Mouse (Mus musculus) cerebellum, adult 11-12 months (tissue): ENCODE data around the gene Erc1.
"Not testable (repeated sequence)": the region's sequence is repeated elsewhere in the genome, so short reads cannot be mapped to it uniquely, and the experiment has no call there.

Experiments used
- DNase-seq: peaks from one replicate; pipeline ENCODE4 v3.0.0; 2022

Erc1 gene

DNA sequence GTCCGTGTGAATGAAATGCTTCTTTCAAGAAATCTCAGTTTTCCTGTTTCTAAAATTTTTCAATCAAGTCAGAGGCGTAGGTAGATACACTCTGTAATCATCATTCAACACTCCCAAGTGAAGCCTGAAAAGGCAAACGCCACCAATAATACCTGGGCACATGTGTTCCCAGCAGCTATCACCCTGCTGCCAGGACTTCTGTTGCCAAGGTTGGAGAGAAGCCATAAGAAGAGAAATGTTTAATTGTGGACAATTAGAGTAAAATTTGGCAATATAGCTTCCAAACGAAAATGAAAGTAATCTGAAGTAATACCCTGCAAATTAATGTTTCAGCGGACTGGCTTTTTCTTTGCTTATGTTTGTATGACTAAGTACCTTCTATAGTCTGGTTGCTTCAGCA, 140.1 kb downstream of the Erc1 start:
- DNase-seq = peak; percentile 23

DNA sequence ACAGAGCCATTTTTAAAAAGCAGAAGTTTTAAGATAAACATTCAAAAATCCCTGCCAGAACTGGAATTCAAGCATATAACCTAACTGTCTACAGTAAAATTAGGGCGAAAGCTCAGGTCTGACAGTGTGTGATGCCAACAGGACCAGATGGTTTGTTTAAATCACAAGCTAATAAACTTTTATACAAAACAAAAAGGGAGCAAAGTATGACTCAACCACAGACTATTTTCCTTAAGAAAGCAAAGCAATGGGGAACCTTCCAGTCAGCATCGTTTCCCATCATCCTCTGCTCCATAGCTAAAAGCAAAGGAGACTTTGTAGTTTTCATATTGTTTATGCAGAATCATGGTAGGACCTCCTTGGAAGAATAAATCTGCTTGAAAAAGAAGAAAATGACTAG, 143.1 kb downstream of the Erc1 start:
- DNase-seq = no peak

DNA sequence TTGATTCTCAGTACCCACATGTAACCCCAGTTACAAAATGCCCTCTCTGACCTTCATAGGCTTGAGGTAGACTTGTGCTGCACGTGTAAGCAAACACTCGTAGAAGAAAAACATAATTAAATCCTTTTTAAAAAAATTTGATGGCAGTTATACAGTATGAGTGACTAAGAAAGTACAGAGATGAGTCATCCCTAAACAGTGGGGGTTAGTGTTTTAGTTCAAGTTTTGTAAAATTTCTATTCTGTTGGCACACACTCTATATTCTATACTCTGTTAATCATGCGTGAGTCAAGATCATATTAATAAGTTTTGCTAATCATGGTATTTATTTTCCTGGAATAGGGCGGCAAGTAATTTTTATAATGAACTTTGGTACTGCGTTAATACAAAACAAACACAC, 155.2 kb downstream of the Erc1 start:
- no peak for DNase-seq

DNA sequence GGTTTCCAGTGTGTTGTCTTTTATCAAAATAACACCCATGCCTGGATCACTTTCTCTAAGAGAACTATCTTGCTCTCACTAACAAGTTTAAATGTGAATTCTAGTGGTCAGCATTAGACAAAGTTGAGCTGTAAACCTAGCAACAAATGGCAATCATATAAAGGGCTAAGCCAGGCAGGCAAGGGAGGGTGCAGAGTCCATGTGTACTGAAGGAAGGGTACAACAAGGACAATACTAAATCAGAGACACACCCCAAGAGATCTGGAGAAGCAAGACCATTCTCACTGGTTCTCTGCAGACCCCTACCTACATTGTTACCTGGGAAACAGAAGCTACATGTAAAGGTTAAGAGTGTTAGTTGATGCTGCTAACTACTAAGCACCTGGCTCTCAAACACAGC, 161.5 kb downstream of the Erc1 start:
- no peak for DNase-seq

DNA sequence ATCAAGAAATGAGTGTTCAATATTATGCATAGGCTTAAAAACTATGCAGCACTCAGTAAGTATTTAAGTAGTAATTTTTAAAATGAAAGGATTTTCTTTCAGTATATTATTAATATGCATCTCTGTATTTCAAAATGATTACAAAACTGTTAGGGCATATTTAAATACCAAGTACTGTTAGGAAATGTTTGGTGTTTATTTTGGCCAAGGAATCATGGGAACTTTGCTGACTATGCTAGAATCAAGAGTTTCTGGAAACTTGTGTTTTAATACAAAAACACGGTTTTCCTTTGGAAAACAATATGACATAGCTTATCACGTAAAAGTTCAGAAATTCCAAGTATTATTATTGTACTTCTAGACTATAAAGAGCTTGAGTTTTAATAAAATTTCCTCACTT, 167.2 kb downstream of the Erc1 start:
- no peak for DNase-seq

DNA sequence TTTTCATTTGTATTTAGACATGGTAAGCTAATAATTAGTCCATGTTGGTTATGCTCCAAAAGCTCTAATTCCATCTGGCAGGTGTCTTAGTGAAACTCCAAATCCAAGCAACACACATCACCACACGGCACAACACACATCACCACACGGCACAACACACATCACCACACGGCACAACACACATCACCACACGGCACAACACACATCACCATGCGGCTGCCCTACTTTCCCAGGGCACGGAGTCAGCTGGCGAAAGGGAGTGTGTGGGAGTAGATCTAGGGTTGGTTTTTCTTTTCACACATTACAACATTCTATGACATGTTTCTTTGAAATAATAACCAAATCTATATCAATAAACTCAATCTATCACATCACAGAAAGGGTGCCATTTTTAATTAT, 173.2 kb downstream of the Erc1 start:
- peak; percentile 27 for DNase-seq

DNA sequence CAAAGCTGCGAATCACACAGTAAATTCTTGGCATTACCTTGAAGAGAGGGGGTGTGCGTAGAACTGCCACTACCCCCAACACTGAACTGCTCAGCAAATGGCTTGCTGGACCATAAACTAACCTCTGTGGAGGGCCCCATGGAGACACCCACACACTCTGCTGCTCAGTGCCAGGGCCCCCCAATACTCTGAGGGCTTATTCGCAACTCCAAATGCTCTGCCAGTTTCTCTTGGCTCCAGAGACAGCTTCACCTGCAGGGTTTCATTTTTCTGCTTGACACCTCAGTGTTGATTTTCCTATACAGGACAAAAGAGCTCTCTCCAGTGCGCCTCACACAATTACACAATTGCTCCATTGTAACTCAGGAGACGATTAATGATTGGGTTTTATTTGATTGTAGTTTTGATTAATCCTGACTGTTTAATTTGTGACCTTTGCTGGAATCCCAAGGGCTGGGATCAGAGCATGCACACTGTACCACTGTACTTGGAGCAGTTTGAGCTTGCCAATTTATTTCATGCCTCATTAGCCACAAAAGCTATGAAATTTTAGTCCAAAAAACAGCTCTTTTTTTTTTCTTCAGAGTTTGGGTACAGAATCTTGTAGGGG, 173.7 kb downstream of the Erc1 start:
- DNase-seq = peak; percentile 84

DNA sequence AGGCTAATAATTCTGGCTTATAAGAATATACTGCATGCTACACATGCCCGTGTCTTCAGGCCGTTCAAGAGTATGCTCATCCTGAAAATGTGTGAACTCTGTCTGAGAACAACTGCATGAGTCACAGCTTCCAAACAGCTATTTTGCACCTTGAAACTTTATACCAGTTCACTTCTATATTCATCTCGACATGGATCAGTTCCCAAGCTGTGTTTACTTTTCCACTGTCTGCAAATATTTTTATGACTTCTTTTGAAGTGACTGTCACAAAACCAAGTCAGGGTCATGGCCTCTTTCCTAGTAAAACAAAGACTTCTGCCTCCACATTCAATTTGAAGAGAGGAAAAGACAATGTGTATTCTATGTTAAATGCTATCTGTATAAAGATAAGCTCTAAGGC, 178.2 kb downstream of the Erc1 start:
- DNase-seq = no peak

DNA sequence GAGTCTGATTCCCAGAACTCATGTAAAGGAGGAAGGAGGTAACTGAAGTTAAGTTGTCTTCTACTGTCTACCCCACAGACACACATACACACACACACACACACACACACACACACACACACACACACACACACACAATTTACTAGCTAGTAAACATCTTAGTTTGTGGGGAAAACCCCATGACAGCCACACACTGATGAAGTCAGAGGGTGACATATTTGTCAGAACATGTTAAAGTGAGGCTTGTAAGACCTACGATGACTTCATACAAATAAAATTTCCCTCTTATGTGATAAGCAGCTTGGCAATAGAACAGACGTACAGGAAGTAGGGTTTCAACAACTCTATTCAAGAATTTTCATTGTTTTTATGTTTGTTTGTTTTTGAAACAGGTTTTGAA, 185.0 kb downstream of the Erc1 start:
- no peak for DNase-seq

DNA sequence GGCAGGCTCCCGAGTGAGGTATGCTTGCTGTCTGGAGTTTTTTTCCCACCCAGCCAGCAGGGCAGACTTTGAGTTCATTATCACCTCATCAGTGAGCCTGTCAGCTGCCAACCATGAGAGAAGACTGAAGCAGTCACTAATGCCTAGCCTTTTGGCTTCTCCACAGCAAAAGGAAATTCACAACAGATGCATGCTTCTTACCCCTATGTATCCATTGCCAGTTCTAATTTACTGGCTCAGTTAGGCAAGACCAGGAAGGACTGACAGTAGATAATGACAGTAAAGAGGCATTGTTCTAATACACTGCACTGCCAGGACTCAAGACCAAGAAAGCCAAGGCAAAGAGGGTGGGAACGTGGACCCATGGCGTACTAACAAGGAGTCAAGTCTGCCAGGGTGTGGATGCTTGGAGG, 186.9 kb downstream of the Erc1 start:
- DNase-seq = peak; percentile 64

DNA sequence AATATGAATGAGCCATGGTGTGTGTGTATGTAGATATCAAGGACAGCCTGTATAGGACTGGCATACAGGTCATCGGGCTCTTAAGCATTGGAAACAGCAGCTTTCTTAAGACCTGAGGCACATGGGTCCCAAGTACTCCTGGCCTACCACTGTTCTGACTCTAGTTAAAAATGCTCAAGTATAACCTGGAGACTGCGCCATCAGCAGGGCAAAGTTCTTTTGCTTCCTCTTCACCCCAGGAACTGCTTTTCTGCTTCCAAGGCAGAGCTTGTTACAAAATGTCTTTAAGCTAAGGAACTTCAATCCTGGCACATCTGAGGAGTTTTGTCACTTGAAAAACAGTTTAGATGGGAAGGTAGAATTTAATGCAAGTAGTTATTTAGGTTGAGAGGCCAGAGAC, 189.5 kb downstream of the Erc1 start:
- no peak for DNase-seq

DNA sequence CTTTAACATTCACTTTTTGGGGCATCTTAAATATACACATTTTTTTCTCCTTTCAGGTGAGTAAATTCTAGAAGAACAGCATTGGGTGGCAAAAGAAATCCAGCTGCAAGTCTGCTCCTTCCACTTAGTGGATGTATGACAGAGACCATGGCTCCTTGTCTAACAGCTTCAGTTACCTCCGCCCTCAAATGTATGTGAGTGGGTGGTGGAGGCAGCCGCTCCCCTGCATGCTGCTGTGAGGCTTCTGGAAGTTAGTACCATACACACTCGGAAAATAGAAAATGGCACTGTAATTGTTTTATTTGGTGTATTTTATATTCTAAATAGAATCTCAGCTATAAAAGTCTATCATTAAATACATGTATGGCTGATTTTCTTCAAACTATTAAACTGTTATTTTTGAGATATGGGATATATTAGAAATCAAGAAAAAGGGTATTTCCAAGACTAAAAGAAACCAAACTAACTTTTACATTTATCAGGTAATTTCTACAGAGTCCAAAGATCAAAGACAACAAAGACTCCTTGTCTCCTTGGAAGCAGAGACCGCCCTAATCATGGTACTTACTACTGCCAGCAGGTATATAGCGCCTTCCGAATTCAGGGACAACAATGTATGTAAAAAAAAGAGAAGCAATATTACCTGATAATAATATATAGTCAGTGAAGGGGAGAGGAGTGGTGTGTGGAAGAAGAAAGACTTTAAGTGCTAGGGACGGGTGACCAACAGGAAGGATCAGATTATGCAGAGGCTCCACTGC, 190.4 kb downstream of the Erc1 start:
- DNase-seq = no peak

DNA sequence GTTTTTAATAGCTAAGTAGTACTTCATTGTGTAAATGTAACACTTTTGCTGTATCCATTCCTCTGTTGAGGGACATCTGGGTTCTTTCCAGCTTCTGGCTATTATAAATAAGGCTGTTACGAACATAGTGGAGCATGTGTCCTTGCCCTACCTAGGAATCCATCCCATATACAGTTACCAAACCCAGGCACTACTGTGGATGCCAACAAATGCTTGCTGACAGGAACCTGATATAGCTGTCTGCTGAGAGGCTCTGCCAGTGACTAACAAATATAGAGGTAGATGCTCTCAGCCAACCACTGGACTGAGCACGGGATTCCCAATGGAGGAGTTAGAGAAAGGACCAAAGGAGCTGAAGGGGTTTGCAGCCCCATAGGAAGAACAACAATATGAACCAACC, 193.2 kb downstream of the Erc1 start:
- not testable (repeated sequence) for DNase-seq

DNA sequence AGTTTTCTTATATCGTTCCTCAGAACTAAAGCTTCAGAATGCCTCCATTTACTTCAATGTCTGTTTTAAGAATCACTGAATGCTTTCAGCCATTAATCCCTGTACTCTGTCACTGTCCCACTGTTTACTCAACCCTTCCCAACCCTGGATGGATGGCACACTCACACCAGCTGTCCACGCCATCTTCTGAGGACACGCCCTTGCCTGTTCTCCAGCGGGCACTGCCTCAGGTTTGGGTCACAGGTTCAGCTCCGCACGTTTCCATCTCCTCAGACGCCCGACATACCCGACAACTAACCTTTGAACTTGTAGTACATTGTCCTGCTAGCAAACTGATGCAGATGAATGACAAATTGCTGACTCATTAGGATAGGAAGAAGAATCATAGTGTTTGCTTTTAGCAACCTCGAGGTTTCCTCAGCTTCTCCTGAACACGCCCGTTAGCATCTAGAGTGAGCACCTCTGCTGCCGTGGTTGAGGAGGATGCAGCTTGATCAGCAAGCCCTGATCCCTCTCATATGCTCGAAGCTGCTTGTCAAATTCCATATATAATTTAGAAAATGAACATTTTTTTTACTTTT, 204.0 kb downstream of the Erc1 start:
- DNase-seq = no peak

DNA sequence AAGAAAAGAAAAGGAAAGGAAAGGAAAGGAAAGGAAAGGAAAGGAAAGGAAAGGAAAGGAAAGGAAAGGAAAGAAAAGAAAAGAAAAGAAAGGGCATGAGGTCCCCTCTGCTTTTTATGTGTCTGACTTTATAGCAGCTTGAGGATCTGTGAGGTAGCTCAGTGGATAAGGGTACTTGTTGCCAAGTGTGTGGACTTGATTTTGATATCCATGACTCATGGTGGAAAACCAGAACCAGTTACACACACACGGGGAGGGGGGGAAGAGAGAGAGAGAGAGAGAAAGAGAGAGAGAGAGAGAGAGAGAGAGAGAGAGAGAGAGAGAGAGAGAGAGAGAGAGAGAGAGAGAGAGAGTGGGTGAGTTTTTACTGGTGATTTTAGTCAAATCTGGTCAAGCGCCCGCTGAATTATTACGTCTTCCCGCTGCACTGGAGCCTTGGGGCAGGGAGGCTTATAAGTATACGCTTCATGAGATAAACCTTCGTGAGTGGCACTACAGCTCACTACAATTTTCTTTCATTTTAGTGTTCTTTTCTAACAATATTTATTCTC, 204.7 kb downstream of the Erc1 start:
- DNase-seq = no peak

DNA sequence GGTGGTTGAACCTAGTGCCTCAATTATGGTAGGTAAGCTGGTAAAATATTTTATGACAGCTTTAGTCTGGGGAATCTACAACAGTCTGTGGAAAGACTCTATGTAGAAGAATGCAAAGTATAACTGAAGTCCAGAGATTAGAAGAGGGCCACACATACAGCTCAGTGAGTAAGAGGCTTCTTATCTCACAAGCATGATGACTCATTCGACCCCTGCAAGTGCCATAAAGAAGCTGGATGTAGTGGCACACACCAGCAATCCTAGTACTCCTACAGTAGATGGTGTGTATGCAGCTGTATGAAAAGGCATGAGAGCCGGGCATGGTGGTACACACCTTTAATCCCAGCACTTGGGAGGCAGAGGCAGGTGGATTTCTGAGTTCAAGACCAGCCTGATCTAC, 205.2 kb downstream of the Erc1 start:
- no peak for DNase-seq

DNA sequence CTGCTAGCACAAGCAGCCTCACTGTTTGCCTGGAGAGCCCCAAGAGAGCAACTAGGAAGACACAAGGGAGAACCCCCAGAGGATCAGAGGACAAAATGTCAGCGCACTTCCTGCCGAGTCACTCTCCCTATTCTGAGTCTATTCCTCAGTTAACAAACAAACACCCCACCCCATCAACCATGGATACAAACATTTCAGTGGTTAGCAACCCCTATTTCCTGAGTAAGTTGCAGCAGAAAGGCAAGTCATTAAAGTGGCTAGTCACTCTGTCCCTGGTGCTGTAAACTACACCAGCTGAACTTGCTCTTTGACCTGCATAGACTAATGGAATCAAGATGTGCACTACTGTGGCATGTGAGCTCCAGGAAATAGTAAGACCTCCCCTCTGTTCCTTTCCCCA, 212.3 kb downstream of the Erc1 start:
- no peak for DNase-seq

DNA sequence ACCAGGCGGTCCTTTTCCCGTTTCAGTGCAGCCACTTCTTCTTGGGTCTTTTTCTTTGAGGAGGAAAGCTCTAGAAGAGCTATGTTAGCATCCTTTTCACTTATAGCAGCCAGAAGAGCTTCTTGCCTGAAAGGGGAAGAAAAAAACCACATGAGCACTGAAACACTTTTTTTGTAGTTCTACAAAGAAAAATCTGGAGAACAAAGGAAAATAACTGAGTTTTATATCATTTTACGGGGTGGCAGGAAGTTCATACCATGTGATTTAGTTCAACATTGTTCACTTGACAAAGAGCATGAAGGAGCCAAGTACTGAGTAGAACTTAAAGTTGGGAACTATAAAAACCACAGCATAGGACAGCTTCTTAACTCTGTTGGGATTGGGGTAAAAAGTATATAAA, 217.3 kb downstream of the Erc1 start:
- no peak for DNase-seq

DNA sequence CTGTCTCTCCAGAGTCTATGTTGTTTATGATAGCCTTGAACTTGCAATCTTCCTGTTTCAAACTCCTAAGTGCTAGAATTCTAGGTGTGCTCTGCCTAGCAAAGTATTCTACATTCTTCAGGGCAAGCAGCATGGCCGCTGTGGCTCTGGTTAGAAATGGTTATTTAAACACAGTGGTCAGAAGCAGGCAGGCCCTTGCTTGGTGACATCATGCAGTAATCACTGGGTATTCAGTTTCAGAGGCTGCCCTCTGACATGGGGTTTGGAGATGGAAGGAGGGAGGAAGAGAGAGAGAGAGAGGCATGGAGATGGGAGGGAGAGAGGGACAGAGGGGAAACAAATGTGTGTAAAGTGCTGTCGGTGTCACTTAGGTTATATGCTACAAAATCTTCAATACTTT, 246.6 kb downstream of the Erc1 start:
- no peak for DNase-seq

DNA sequence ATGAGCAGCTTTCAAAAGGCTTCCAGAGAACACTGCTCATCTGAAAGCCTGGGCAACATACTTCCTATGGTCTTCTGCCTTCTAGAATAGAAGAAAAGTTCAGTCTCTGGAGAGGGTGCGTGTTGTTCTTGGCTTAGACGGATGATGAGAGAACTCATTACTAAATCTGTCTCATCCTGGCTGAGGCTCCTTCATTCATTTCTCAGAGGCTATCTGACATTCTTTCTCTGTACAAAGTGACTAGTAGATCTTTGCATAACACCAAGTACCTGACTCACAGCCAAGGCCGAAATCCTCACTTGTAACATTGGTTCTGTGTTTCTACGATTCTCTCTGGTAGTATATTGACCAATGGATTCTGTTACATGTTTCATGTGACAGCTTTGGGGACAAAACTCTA, 252.5 kb downstream of the Erc1 start:
- no peak for DNase-seq

DNA sequence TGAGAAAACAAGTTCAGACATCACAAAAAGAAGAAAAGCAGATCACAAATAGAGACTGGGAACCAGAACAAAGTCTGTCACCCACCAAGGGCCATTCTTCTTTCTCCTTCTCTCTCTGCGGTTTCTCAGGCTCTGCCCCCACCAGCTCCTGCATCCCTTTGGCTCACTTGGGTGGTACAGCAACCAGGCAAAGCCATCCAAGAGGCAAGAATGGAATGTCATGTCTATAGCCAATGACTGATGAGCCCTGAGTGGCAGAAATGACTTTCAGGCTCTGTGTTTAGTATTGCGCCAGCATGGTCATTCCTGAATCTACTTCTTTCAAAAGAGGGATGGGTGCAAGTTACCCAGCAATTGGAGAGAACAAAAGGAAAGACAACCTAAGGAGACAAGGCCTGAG, 257.1 kb downstream of the Erc1 start:
- DNase-seq = no peak

DNA sequence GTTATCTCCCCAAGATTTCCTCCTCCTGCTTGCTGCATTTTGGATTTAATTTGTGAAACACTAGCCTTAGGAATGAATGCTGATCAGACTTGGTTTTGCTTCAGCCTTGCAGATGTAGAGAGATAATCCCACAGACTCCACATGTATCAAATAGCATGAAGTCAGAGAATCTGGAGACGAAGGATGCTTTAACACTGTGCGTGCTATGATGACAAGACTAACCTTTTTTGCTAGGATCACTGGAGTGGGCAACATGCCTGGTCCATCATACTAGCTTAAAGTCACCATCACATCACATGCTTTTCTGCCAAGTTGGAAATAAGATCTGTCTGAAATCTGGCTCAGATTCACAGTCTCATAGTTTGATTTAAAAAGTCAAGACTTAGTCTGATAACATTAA, 260.1 kb downstream of the Erc1 start:
- DNase-seq = no peak

DNA sequence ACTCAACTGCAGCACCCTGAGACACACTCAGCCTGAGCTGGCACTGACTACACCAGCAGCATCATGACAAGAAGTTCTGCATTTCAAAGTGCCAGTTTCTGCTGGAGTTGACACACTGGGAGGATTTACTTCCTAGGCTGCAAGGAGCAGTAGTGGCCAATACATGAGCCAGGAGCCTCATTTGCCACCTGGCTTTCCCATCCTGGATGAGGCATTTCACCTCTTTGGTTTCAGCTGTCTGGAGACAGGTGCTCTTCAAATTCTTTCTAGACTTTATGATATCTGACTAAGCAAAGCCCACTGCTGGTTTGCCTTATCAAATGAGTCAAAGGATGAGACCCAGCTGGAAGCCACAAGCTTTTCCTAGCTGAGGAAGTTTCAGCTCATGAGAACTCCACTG, 260.5 kb downstream of the Erc1 start:
- DNase-seq = no peak

DNA sequence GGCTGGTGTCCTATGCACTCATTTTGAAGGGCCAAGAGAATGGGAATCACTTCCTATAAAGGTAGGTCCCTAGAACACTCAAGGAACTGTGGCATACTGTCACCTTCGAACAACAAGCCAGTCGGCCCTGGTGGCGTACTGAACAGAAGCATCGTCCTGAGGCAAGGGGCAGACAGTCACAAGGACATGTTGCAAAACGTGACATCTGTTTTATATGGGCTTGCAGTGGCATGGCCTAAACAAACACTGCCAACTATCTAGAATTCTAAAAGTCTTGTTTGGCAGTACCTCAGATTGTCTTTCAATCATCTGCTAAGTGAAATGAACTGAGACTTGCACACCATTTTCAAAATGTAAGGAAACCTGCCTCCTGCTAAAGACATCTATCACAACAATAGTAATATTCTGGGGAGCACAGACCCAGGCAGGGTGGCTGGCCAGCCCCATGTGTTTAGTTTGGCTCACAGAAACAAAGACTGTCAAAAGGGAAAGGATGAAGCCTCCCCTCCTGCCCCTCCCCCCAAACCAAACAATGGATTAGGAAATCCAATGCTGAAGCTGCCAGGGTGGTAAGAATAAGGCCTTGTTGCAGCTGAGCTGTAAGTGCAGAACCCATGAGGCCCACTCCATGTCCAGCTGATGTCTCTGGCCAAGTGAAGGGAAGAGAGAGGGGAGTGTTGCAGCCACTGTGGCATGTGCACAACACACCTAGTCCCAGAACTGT, 262.2 kb downstream of the Erc1 start:
- no peak for DNase-seq
